Mouse (Mus musculus) heart, embryonic 10.5 days (tissue): Measurements from ENCODE around the gene Gm20388. TPM values are rescaled to one million over a fixed set of nuclear protein-coding genes. Genes with fewer than 3 reads are reported as not detected.

Source experiments
- DNase-seq: peaks from one replicate; pipeline ENCODE4 v3.0.0-alpha.2; 2017; ENCODE audit warnings: low spot score
- H3K27ac ChIP-seq: fragments of 300-500 bp; sonication (generic); 2 replicates; pipeline ENCODE4 v1.5.1; 2016; ENCODE audit warnings: mild to moderate bottlenecking
- H3K27me3 ChIP-seq: fragments of 300-500 bp; sonication (generic); 2 replicates; pipeline ENCODE4 v1.6.1; 2016; ENCODE audit warnings: mild to moderate bottlenecking; ENCODE audit not compliant: poor library complexity, insufficient read depth, severe bottlenecking
- H3K36me3 ChIP-seq: fragments of 300-500 bp; sonication (generic); 2 replicates; pipeline ENCODE4 v1.6.1; 2016; ENCODE audit warnings: mild to moderate bottlenecking, moderate library complexity
- H3K4me1 ChIP-seq: fragments of 300-500 bp; sonication (generic); 2 replicates; pipeline ENCODE4 v1.6.1; 2016; ENCODE audit warnings: mild to moderate bottlenecking
- H3K4me3 ChIP-seq: fragments of 300-500 bp; sonication (generic); 2 replicates; pipeline ENCODE4 v1.5.1; 2016; ENCODE audit warnings: mild to moderate bottlenecking, moderate library complexity
- H3K9me3 ChIP-seq: fragments of 300-500 bp; sonication (generic); 2 replicates; pipeline ENCODE4 v1.6.1; 2016; ENCODE audit warnings: mild to moderate bottlenecking, moderate library complexity
- WGBS: fragments of 180-500 bp; shearing (Covaris S2); methylation state at CpG from one replicate; pipeline ENCODE4 v1.1.7; 2016; 5-methylcytosine and 5-hydroxymethylcytosine counted together
- polyA plus RNA-seq: library from polyadenylated mRNA; unstranded; fragments of >200 nt; fragmentation: Nextera tagmentation; extraction: Ambion mirVana; gene quantifications from 2 replicates; pipeline ENCODE4 v1.2.1, GENCODE M21; 2016

The Gm20388 gene
- polyA plus RNA-seq, 1 experiment from 2014 or later, result 4.5 TPM

DNA sequence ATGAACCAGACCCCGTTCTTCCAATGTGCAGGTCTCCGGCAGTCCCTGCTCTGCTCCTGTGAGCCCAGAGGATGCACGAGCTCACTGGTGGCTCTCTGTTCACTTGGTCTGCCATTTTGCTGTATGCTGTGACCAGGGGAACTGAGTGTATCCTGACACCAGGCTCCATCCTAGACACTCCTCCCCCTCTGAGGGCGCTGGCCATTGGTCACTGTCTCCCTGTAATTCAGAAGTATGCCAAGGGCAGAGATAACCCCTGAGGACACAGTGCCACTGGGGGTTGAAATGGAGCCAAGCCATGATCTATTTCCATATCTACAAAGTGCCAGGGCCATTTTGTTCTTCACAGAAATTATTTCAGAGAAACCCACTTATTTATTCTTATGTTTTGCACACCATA is 937.8 kb downstream of the Gm20388 start:
- H3K36me3 ChIP-seq, result no peaks in the 10 kb centered on the region
- H3K4me1 ChIP-seq, result peaks cover 21% of the 10 kb centered on the region
- H3K9me3 ChIP-seq, result no peaks in the 10 kb centered on the region
- H3K27ac ChIP-seq, result 0 out of 2 replicates have a peak overlapping the region, but pooled peaks have one; percentile 0
- 79% methylated on average over 4 of the region's 4 CpGs for WGBS
- DNase-seq, result no peak
- peaks cover 67% of the 10 kb centered on the region for H3K27me3 ChIP-seq
- H3K4me3 ChIP-seq, result no peak overlapping the region

DNA sequence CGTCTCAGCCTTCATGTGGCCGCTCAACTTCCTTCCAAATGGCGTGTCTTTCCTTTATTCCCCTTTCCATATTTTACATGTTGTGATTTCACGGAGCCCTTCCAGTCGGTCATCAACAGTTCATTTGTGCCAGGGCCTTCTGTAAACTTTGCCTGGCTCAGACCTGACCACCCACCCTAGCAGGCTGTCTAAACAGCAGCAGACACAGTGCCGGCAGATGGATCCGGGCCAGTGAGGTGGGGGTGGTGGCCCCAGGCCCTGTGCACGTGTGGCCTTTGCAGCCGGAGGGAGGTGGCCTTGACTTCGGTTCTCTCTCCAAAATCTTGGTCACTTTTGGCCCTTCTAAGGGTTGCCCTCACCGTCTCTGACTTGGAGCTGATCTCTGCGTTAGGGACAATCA is 940.8 kb downstream of the Gm20388 start:
- 83% methylated on average over 12 of the region's 12 CpGs for WGBS
- DNase-seq, result no peak
- Histone ChIP-seq H3K4me3 (no peak overlapping the region), H3K9me3 (peaks cover 9% of the 10 kb centered on the region; the same call in 1 of the 2 replicates), H3K4me1 (peaks cover 14% of the 10 kb centered on the region), H3K36me3 (no peaks in the 10 kb centered on the region), H3K27me3 (peaks cover 61% of the 10 kb centered on the region), H3K27ac (no peak overlapping the region)

DNA sequence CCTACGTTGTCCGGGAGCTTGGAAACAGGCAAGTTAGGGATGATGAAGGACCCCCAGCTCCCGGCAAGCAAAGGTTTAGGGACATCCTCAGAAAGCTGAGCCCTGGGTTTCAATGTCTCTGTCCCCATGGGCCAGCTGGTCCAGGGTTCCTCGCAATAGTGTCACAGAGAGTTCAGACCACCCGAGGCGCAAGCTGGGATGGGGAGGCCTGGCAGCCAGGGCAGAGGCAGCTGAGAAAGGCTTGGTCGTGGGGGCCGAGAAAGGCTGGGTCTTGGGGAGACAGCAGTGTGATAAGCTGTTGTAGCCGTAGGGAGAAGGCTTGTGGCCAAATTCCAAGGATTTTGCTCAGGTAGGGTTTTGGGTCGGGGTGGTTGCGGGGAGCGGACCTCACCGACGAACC is 949.2 kb downstream of the Gm20388 start:
- DNase-seq, result no peak

DNA sequence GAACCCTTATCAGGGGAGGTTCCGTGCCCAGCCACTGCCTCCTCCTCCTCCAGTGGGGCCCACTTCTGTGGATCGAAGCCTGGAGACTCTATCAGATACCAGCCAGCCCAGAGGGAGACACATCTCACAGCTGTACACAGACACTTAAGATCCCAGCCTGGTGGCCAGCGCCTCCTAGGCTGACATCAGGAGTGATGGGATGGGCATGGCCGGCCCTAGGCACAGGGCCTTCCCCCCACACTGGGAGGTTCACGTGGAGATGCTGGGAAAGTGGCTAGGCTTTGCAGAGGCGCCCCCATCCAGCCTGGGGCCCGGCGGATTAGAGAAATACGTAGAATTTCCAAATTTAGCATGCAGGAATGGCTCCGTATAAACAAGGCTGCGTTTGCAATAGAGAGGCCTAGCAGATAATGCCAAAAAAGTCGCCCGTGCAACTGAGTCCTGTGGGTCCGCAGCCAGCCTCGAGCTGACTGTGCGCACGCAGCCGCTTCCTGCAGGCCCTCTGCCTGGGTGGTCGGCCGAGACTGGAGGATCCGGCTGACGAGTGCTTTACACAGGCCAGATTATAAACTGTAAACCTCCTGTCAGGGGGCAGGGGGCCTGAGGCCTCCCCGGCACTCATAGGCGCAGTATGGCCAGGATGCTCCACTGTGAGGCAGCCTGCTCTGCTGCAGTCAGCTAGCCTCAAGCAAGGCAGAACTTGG is 949.9 kb downstream of the Gm20388 start:
- no peak for DNase-seq
- Histone ChIP-seq H3K4me1 (peaks cover 25% of the 10 kb centered on the region), H3K9me3 (0 out of 2 replicates have a peak, but pooled peaks cover 5% of the 10 kb centered on the region), H3K27ac (peak overlapping the region; percentile 63), H3K36me3 (no peaks in the 10 kb centered on the region), H3K4me3 (peak overlapping the region; percentile 29; the same call in 1 of the 2 replicates), H3K27me3 (peaks cover 84% of the 10 kb centered on the region)
- WGBS, result 24% methylated on average over 24 of the region's 24 CpGs

More for the DNA sequence above, 949.2 kb downstream of the Gm20388 start:
- 0 out of 2 replicates have a peak, but pooled peaks cover 5% of the 10 kb centered on the region for H3K9me3 ChIP-seq
- WGBS, result 41% methylated on average over 14 of the region's 14 CpGs
- H3K36me3 ChIP-seq, result no peaks in the 10 kb centered on the region
- peaks cover 82% of the 10 kb centered on the region for H3K27me3 ChIP-seq
- no peak overlapping the region for H3K4me3 ChIP-seq
- peaks cover 23% of the 10 kb centered on the region for H3K4me1 ChIP-seq
- peak overlapping the region; percentile 63; the same call in 1 of the 2 replicates for H3K27ac ChIP-seq

DNA sequence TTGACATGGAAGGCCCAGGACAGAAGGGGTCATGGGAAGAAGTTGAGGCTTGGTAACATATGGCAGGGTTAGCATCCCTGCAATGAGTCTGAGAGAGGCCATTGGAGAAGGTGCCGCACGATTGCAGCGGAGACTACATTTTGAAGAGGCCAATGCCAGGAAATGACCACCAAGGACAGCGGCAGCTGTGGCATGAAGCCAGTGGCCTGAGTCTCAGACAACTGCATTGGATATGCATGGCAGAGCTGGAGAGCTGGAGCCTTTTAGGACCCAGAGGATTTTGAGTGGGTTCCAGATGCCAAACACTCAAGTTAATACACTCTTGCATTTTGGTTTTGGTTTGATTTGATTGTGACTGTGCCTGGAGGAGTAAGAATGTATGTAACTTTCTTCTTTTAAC is 953.0 kb downstream of the Gm20388 start:
- WGBS, result 90% methylated on average over 4 of the region's 4 CpGs
- peaks cover 32% of the 10 kb centered on the region for H3K4me1 ChIP-seq
- H3K27me3 ChIP-seq, result peaks cover 76% of the 10 kb centered on the region
- H3K4me3 ChIP-seq, result no peak overlapping the region
- no peaks in the 10 kb centered on the region for H3K36me3 ChIP-seq
- no peaks in the 10 kb centered on the region for H3K9me3 ChIP-seq
- no peak overlapping the region for H3K27ac ChIP-seq
- DNase-seq, result no peak

DNA sequence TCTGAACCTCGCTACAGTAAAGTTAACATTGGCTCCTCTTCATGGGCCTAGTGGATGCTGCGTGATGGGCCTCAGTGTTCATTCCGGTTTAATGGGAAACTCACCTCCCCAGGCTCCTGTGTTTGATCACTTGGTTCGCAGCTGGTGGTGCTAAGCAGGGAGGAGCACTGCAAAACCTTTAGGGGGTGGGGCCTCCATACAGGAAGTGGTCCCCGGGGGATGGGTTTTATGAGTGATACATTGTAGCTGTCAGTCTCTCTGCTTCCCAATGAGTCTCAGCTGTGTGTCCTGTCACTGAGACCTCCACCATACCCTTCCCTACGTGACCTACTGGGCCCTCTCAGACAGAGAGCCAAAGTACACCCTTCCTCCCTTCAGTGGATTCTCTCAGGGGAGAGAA is 956.7 kb downstream of the Gm20388 start:
- no peak for DNase-seq
- H3K9me3 ChIP-seq, result no peaks in the 10 kb centered on the region
- peaks cover 9% of the 10 kb centered on the region; the same call in 1 of the 2 replicates for H3K4me1 ChIP-seq
- no peaks in the 10 kb centered on the region for H3K36me3 ChIP-seq
- H3K27ac ChIP-seq, result no peak overlapping the region
- WGBS, result 62% methylated on average over 6 of the region's 6 CpGs
- H3K27me3 ChIP-seq, result peaks cover 77% of the 10 kb centered on the region
- H3K4me3 ChIP-seq, result no peak overlapping the region

DNA sequence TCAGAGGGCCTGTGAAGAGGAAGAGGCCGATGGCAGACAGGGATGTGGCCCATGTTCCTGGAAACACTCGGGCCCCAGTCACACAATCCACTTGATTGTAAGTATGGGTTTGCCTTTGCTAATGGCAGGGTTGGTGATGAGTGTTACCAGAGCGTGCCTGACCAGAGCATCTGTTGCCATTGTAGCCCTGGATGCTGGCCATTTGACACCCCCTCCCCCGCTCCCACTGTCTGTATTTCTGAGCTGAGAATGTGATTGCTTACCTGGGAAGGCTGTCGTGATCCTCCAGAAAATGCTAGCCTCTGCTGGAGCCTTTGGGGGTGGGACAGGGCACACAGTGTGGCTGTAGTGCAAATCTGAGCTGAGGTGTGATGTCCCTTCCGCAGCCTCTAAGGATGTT is 962.0 kb downstream of the Gm20388 start:
- Histone ChIP-seq H3K4me1 (0 out of 2 replicates have a peak, but pooled peaks cover 3% of the 10 kb centered on the region), H3K9me3 (no peaks in the 10 kb centered on the region), H3K27me3 (peaks cover 71% of the 10 kb centered on the region), H3K4me3 (no peak overlapping the region), H3K27ac (no peak overlapping the region), H3K36me3 (no peaks in the 10 kb centered on the region)
- no peak for DNase-seq
- WGBS, result 71% methylated on average over 6 of the region's 6 CpGs

DNA sequence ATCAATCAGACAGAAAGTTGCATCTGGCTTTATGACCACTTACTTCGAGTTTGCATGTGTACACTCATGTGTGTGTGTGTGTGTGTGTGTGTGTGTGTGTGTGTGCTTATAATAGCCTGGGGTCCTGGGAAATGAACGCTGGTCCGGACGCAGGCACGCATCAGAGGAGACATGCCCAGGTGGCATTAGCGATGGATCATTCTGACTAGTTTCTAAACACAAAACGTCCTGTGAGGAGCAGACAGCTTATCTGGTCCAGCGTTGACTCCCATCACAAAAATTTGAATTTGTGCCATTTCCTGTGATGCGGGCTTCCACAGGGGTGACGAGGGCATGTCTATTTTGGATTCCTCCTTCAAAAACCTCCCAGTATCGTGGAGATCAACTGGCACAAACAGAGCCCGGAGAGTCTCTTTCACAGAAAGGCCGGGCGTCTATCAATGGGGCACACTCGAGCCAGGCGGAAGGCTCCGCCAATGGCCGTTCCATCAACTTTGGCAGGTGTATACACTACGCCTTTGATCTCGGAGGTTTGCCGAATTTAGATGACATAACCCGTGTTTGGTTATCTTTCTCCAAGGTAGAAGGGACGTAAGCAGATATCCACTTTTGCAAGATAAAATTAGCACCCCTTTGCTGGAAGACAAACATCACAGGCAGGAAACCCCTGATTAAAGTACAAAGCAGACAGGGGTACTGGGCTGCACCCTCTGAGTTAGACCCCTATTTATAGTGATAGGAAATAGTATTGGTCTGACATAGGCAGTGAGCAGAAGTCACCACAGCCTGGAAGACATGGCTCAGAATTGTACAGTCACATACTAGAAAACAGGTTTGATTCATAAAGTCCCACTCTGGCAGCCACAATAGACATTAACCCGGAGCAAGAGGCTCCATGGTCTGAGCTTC is 965.6 kb downstream of the Gm20388 start:
- no peaks in the 10 kb centered on the region for H3K9me3 ChIP-seq
- H3K27me3 ChIP-seq, result peaks cover 83% of the 10 kb centered on the region
- H3K4me1 ChIP-seq, result peaks cover 12% of the 10 kb centered on the region
- no peak for DNase-seq
- 73% methylated on average over 24 of the region's 24 CpGs for WGBS
- no peak overlapping the region for H3K27ac ChIP-seq
- H3K4me3 ChIP-seq, result no peak overlapping the region
- no peaks in the 10 kb centered on the region for H3K36me3 ChIP-seq

DNA sequence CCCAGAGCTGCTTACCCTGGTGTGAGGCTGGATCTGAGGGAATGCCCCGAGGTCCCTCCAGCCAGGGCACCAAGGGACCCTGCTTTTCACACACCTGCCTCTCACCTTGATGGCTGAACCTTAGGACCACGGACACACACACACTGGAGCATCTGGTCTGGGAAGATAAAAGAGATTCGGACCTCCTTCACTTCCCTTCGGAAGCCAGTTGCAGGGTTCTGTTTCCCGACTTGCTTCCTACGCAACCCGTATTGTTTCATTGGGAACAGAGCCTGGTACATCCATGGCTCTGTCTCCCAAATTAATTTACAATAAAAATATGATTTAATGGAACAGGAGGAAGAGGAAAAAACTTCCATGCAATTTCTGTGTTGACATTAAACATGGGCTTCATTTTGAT is 966.4 kb downstream of the Gm20388 start:
- Histone ChIP-seq H3K27me3 (peaks cover 85% of the 10 kb centered on the region), H3K36me3 (no peaks in the 10 kb centered on the region), H3K27ac (no peak overlapping the region; the same call in 1 of the 2 replicates), H3K9me3 (no peaks in the 10 kb centered on the region), H3K4me1 (peaks cover 18% of the 10 kb centered on the region), H3K4me3 (no peak overlapping the region)
- 73% methylated on average over 7 of the region's 7 CpGs for WGBS
- no peak for DNase-seq

DNA sequence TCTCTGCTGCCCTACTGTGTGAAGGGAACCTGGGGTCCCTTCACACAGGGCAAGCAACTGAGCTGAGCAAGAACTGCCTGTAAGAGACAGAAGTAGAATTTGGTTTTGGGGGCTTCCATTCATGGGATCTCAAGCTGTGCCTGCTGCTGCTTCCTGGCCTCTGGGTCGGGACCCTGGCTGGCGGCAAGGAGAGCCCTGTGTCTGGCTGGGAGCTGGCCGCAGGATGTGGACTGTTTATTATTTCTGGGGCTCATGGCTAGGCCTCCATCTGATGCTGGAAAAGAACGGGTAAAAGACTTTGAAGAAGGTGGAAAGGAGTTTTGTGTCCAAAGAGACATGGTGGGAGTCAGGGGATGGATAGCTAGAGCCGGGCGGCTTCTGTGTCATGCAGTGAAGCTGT is 969.3 kb downstream of the Gm20388 start:
- Histone ChIP-seq H3K4me3 (no peak overlapping the region), H3K9me3 (no peaks in the 10 kb centered on the region), H3K4me1 (peaks cover 33% of the 10 kb centered on the region), H3K36me3 (no peaks in the 10 kb centered on the region), H3K27ac (no peak overlapping the region; the same call in 1 of the 2 replicates), H3K27me3 (peaks cover 99% of the 10 kb centered on the region)
- WGBS, result 55% methylated on average over 6 of the region's 6 CpGs
- no peak for DNase-seq

DNA sequence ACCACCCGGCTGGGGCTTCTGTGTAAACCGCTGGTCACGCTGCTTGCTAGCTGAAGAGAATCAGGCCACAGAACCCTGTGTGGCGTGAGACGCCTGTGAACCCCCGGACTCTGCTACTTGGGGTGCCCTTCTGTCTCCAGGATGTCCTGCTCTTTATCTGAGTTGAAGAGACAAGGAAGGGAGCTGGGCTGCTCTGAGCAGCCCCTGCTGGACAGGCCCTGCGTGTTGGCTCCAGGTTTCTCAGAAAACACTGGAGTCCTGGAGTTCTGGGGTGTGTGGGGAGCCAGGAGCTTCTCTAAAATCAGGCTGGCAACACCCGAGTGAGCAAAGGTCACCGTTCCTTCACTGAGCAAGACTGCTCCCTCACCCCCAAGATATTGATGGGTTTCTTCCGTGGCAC is 971.0 kb downstream of the Gm20388 start:
- H3K27me3 ChIP-seq, result peaks cover 100% of the 10 kb centered on the region
- no peak overlapping the region for H3K4me3 ChIP-seq
- H3K4me1 ChIP-seq, result peaks cover 35% of the 10 kb centered on the region
- H3K27ac ChIP-seq, result no peak overlapping the region; the same call in 1 of the 2 replicates
- no peaks in the 10 kb centered on the region for H3K9me3 ChIP-seq
- no peak for DNase-seq
- 60% methylated on average over 10 of the region's 10 CpGs for WGBS
- no peaks in the 10 kb centered on the region for H3K36me3 ChIP-seq

DNA sequence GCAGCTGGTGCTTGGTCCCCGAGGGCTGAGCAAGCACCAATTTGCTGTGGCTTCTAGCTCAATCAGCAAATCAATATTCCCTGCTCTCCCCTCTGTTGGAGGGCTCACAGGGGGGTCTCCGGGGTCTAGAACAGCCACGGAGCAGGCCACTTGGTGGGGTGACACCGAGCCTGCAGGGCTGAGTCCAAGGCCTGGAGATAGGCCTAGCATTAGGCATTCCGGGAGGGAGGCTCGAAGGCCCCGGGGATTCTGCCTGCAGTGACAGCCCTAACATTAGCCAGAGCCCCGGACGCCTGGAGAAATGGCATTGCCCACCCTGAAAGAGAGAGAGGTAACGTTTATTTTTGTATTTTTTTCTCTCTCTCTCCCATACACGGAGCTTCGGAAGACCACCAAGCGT is 972.0 kb downstream of the Gm20388 start:
- H3K27ac ChIP-seq, result peak overlapping the region; percentile 26; the same call in 1 of the 2 replicates
- no peak for DNase-seq
- H3K4me1 ChIP-seq, result peaks cover 41% of the 10 kb centered on the region
- H3K4me3 ChIP-seq, result no peak overlapping the region
- no peaks in the 10 kb centered on the region for H3K9me3 ChIP-seq
- H3K27me3 ChIP-seq, result peaks cover 100% of the 10 kb centered on the region
- WGBS, result 13% methylated on average over 13 of the region's 13 CpGs
- H3K36me3 ChIP-seq, result no peaks in the 10 kb centered on the region

DNA sequence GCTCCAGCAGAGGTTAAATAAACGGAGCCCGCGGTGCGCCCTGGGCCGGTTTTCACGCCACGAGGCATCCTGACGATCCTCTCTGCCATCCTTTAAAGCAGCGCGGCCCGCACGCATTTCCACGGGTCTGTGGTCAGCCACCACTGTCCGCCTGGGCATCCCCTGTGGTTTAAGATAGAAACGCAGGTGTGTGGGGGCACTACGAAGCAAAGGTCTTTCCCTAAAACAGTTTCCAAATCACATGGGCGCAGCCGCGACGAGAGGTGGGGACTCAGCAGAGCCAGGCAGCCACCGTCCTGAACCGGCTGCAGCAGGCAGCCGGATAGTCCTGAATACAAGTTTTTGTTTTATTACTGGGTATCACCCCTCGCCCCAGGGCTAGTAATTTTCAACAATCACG is 972.7 kb downstream of the Gm20388 start:
- Histone ChIP-seq H3K4me1 (peaks cover 47% of the 10 kb centered on the region), H3K9me3 (no peaks in the 10 kb centered on the region), H3K4me3 (peak overlapping the region; percentile 38), H3K27me3 (peaks cover 100% of the 10 kb centered on the region), H3K36me3 (no peaks in the 10 kb centered on the region), H3K27ac (peak overlapping the region; percentile 47)
- no peak for DNase-seq
- WGBS, result 6% methylated on average over 25 of the region's 25 CpGs
